Mouse (Mus musculus) right cerebral cortex, postnatal 10 days (tissue): ENCODE measurements around the gene Sgo2a.
"Not testable (repeated sequence)": the region's sequence is repeated elsewhere in the genome, so short reads cannot be mapped to it uniquely, and the experiment has no call there.

Experiments used
- DNase-seq, 2 experiments: peaks; one replicate each; pipeline ENCODE4 v3.0.0; 2021; ENCODE audit warnings: low spot score in 2 of 2

Sgo2a gene

DNA sequence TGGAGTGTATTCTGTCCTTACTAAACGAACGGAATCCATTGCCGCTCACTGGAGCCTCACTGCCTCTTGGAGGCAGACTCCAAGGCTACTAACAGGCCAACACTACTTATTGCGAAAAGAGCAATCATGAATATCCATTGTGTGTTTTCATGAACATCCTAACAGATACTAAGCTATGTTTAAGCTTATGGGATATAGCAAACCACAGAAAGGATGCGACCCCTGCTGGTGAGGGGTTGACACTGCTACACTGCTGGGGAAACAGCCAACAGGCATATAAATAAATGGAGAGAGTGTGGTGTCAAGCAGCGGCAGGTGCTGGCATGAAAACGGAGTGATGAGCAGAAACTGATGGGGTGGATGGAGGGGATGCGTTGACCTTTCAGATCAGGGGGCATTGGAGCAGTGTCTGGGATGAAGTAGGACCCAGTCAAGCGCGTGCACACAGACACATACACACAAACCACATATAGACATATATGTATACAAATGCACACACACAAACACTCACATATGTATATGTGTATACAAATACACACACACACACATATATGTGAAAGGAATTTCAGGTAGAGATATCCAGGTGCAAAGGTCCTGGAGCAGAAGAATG lies 35.5 kb downstream of the Sgo2a start:
- DNase-seq = peak; percentile 50 to 61

DNA sequence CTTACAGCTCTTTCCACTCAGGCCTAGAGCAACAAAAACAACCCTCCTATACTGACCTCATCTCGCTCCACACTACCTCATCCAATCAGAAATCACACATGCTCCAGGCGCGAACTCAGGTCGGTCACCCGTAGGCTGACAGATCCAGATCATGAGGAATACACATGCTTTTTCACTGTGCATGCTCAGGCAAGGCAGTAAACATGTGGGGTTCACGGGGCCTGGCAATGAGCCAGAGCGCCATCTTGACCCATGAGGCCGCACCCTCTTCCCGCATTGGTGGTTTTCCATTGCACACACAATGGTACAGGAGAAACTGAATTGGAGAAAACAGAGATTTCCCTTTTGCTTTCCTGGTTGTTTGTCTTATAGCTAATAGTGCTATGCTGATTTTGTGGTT lies 41.5 kb downstream of the Sgo2a start:
- DNase-seq = not testable (repeated sequence)

DNA sequence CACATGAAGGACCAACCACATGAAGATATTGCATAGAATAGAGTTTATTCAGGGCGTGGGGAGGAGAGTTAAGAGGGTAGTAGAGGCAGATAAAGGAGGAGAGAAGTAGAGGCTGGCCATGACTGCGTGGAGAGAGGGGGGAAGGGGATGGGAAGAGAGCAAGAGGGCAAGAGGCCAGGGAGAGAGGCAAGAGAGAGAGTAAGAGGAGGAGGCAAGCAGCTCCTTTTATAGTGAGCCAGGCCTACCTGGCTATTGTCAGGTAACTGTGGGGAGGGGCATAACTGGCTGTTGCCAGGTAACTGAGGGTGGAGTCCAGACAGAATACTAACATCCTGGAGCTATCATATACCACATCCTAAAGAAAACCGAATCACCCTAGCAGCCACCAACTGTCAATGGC lies 49.3 kb downstream of the Sgo2a start:
- DNase-seq = peak in 1 of 2 experiments; percentile 18

DNA sequence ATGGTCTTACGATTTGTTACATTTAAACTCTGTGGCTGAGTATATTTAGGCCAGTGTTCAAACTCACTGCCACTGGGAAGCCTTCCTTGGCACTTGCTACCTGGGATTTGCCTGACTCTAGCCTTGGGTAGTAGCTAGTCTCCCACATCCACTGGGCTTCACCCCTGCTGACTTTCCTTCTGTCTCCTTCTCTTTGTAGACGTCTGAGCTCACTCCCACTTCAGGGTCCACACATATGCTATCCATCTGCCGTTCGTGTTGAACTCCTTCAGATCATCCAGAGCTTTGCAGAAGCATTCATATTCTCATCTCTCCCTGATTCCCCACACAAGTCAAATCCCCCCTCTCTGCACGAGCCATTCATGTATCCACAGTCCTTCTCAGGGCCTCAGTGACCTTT lies 49.8 kb downstream of the Sgo2a start:
- DNase-seq = peak; percentile 38 to 63

DNA sequence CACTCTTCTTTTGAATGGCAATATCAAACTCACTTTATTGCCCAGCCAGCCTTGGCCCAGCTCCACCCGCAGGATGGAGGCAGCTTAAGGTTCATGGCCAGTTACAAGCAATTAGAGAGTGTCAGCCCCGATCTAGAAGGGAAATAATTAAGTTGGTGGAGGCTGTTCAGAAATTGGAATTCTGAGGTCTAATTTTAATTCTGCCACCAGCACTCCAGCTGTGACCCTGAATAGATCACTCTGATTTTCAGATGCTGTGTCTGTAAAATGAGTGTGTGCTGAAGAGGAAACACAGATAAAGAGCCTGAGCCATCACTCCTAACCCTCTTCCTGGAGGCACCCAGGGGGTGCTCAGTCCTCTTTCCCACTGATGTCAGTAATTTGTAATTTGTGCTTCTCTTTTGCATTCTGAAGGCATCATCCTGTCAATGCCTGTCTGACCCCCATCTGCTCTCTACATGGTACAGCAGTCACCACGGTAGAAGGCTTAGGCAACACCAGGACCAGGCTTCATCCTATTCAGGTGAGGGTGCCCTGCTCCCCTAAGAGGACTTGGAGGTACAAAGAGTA lies 51.0 kb downstream of the Sgo2a start:
- peak in 1 of 2 experiments; percentile 17 for DNase-seq

DNA sequence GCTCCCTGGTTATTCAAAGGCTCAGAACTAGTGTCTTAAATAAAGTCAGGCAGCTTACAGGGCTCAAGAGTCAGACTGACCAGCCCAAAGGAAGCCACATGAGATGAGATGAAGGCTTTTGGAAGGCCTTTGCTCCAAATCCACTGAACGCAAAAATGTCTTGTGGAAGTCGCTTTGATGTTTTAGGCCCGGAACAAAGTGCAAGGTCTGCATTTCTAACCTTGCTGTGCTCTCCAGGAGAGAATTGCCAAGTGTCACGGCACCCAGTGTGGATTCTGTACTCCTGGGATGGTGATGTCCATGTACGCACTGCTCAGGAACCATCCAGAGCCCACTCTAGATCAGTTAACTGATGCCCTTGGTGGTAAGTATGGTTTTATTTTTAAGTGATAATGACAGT lies 53.4 kb downstream of the Sgo2a start:
- no peak for DNase-seq

DNA sequence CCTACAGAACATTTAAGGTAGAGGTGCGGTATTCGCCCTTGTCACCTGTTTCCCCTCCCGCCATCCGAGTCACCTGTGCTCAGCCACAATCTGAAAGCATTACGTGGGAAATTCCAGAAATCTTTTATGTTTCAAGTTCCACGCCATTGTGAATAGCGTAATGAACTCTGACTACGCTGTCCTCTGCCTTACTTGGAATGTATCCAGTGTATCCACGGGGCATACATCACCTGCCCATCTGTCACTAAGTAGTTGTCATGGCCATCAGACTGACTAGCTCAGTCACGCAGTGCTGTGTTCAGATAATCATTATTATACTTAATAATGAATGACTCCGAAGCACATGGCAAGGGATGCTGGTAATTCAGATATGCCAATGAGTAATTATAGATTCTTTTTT lies 59.8 kb downstream of the Sgo2a start:
- no peak for DNase-seq

DNA sequence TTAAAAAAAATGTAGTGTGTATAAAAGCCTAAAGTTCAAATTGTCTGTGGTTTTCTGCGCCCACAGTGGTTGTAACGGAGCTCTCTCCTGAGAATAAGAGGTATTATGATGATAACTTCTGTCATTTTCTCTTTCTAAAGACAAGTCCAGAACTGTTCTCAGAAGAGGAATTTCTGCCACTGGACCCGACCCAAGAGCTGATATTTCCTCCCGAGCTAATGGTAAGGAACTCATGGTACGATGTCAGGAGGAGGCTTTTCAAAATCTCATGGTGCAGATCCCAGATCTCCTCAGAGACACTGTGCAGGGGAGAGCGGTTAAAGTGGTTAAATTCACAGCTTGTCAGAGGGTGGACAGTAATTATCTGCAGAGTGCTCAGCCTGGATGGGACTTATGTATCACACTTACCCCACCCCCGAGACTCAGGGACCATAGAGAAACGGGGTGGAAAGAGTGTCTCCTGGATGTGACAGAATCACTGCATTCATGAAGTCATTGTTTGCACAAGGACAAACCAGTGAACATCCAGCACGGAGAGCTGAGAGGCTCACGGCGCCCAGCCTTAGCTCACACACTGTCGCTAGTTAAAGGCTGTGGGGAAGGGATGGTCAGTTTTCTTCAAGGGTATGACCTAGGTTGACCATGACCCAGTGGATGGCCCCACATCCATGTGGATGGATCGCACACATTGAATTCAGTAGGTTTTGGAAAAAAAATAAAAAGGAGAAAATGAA lies 60.5 kb downstream of the Sgo2a start:
- DNase-seq = no peak

DNA sequence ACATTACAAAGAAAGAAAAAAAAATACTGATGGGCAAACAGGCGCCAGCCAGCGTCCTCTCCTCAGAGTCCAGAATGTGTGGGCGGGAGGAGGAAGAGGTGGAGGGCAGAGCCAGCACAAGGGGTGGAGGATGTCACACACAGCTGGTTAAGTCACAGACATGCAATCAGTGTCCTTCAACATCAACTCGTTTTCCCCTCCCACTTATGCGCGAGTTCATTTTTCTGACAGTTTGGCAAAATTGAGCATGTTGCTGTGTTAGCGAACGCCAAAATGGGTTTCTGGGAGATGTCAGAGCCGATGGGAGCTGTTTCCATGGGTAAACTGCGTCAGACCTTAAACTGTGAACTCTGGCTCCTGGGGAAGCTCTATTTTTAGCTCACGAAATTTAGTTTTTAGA lies 61.2 kb downstream of the Sgo2a start:
- no peak for DNase-seq

DNA sequence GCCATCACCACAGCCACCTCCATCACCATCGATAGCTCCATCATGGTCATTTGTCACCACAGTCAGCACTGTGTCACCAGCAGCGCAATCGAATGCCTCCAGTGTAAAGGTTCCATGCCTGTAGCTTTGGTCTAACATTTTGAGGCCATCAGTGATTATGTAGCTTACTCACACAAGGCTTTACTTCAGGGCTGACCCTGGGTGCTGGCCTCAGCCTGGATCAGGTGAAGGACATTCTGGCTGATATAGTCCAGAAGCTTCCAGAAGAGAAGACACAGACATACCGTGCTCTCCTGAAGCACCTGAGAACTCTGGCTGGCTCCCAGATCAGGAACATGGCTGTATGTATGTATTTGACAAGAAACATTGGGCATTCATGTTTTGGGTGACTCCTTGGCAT lies 63.1 kb downstream of the Sgo2a start:
- DNase-seq = no peak

DNA sequence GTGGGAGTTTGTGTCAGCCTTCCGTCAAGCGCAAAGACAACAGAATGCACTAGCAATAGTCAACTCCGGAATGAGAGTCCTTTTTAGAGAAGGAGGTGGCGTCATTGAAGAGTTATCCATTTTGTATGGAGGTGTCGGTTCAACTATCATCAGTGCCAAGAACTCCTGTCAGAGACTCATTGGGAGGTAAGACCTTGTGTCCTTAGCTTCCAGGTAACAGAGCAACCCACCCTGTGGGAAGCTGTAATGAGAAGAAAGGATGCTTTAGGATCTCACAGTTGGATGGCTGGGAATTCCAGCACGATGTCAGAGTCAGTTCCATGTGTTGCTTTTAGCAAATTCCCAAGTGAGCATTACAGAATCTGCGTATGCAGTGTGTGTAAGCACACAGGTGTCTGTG lies 66.4 kb downstream of the Sgo2a start:
- DNase-seq = no peak

DNA sequence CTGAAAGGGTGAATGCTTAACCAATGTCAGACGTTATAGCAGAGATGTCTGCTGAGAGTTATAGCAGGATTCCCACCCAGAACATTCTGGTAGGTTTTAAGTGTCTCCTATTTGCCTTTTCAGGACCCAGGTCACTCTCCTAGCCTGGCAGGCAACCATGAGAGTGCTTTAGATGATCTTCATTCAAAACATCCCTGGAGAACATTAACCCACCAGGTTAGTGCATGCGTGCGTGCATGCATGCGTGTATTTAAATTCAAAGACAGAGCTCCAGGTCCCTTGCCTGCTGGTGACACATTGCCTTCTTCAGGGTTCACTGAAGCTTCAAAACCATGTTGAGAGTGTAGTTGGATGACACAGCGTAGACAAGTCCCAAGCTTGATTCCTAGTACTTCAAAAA lies 69.4 kb downstream of the Sgo2a start:
- no peak for DNase-seq

DNA sequence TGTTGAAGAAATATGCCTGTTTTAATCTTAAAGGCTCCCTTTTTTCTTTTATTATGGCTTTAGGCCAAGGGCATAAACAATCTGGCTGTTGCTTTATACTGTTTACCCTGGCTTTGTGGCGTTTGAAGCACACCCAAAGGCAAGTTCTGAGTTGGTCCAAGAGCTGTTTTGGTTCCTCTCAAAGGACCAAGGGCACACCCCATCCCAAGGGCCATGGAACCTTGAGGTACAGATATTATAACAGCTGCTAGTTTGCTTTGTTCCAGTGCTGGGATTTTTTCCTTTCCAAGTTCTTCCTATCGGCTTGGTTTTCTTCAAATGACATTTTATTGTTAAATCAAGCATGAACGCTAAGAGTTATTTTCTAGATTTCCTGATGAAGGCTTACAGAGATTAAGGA lies 69.8 kb downstream of the Sgo2a start:
- DNase-seq = no peak

DNA sequence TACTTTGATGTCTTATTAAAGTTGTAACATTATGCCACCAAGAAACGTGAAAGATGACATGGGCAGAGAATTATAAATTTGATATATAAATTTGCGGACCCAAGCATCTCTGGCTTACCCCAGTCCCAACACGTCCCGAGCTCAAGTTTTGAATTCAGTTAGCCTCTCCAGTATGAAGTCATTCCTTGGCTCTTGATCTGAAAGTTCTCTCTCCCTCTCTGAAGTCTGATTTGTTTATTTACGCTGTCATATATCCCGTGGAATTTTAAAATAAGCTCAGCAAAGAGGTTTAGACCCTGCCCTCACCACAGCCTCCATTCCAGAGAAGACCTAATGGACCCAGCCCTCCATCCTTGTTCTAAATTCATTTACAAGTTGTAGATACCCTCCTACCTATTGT lies 73.4 kb downstream of the Sgo2a start:
- no peak for DNase-seq

DNA sequence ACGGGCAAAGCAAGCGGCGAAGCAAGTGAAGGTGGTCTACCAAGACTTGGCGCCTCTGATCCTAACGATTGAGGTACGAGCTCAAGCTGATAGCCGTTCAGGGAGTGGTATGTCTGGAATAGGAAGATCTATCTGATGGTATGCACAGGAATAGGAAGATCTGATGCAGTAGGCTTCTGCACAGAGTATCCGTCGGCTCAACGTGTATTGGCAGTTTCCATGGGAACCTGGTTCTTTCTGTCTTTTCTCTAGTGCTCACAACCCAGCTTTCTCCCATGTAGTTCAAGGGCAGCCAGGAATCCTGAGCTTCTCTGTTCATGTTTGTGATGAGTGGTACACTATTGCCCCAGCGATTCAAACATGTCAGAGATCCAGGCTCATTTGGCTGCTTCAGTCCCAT lies 74.3 kb downstream of the Sgo2a start:
- DNase-seq = peak; percentile 39 to 57

DNA sequence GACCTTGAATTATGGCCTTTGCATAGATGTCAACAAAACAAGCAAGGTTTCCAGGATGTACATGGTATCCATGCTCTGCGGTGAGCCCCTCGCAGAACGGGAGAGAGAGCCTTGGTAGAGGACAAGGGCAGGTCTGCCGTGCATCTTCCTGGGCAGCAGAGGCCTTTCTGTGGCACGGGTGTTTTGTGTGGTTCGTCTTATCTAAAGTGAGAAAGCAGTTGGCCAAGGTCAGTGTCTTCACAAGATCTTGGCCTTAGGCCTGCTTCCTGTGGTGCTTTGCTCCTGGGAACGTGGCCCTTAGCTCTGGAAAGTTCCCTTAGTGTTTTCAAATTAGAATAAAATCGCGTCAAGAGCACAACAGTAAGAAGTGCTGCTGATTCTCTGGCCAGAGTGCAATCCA lies 75.2 kb downstream of the Sgo2a start:
- DNase-seq = no peak

DNA sequence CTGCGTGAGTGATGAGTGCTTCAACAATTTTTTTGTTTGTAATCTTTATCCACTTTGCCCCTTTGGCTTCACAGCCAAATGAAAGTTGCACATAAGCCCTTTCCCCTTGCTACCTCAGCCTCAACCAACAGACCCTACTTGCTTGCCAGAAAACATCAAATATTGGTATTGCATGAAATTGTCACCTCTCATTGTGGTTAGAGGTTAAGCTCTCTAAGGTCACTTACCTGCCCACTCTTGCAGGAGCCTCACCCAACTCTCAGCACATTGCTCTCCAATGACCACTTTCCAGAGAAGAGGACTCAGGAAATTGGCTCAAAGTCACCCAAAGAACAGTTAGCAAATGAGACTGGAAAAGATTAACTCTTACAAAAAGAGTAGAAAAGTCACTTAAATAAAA lies 75.7 kb downstream of the Sgo2a start:
- DNase-seq = no peak

DNA sequence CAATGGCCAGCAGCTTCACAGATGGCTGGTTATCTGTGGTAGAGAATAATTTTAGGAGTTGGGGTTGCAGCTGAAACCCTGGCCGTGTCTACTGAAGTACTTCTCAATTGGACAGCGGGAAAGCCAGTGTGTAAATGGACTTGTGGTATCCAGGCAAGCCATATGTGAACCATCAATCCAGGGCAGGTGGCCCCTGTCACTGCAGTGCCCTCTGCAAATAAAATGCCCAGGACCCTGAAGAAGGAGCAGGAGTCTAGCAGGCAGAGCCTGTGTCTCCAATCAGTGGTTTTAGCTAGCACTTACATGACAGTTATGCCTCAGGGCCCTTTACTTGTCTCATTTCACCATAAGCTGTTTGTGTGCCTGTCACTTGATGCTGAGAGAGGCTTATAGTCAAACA lies 76.6 kb downstream of the Sgo2a start:
- DNase-seq = no peak

DNA sequence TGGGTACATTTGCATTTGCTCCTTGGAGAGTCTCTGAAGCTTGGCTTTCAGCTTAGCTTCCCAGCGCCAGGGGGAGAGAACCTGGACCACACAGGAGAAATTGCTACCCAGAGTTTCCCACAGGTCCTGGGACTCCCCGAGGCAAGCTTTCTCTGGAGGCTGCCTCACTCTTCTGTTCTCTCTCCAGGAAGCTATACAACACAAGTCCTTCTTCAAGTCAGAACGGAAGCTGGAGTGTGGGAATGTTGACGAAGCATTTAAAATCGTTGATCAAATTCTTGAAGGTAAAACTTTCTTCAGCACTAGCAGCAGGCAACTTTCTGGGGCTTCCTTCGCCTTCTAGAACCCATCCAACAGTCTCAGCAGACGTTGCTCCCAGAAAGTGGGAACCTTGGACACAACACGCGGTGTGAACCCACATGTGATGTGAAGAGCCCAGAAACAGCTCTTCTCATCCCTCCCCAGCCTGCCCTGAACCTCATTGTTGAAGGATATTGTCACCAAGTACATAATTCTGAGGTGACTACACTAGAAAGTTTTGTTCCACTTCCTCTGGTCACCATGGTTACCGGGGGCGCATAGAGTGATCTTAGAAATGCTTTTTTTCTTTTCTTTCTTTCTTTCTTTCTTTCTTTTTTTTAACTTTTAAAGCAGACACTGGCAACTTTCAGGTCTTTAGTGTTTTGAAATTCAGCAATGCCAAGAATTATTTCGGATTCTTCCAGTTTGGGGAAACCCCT lies 77.4 kb downstream of the Sgo2a start:
- peak in 1 of 2 experiments; percentile 40 for DNase-seq

DNA sequence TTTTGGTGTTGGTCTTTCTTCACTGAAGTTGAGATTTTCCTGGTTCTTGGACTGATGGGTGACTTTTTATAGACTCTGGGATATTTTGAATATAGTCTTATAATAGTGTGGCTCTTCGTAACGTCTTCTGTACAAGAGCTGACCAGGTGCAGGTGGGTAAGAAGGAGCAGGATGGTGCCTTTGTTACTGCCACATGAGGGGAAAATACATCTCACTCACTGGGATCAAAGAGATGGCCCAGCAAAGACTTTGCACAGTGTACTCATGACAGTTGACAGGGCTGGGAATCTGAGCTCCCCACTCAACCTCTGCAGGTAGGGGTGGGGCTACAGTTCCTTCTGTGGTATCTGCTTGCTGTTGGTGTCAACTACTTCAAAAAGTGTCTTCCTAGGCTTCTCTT lies 78.5 kb downstream of the Sgo2a start:
- no peak for DNase-seq
